Comparison of ENCODE assay signal across 11 mouse cellular contexts in genomic region chr4:128709061-128709780, GRCm38 (mm10). TPM values are rescaled to one million over a fixed set of nuclear protein-coding genes. Genes with fewer than 3 reads are reported as not detected.
DNase-seq lines count a peak whose midpoint lies in the region; ATAC-seq lines count a peak whose summit lies in the region.
"Had no signal": no experiment of that assay in that cellular context is flagged by ENCODE, and none has a peak within 500 bp of the region (broad histone marks: within the 10 kb centered on the region; RNA-seq: fewer than 3 reads in every experiment).

No protein-coding gene starts in this region.

- no peaks in the 10 kb centered on the region for H3K9me3 ChIP-seq in liver, embryonic 12.5 days (replicated peaks)
- no peaks in the 10 kb centered on the region for H3K9me3 ChIP-seq in forebrain, embryonic 15.5 days
- H3K9me3 ChIP-seq: megakaryocyte, embryonic 14.5 days had no signal

- H3K36me3 ChIP-seq in liver, embryonic 12.5 days, result no peaks in the 10 kb centered on the region
- H3K36me3 ChIP-seq in forebrain, embryonic 15.5 days, result 0 out of 2 replicates have a peak, but pooled peaks cover 10% of the 10 kb centered on the region

- WGBS in liver, embryonic 12.5 days (ENCODE audit: insufficient replicate concordance), result 47% methylated on average over 15 of the region's 15 CpGs
- WGBS in forebrain, embryonic 15.5 days, result 79% methylated on average over 15 of the region's 15 CpGs

- ATAC-seq in liver, embryonic 12.5 days, result peak; percentile 48
- ATAC-seq in forebrain, embryonic 15.5 days (replicated peaks), result no peak

- H3K4me2 ChIP-seq in liver, embryonic 12.5 days, result no peak overlapping the region
- H3K4me2 ChIP-seq in forebrain, embryonic 15.5 days (replicated peaks), result no peak overlapping the region

- H3K27me3 ChIP-seq in liver, embryonic 12.5 days (replicated peaks), result peaks cover 30% of the 10 kb centered on the region
- H3K27me3 ChIP-seq in forebrain, embryonic 15.5 days, result no peaks in the 10 kb centered on the region
- H3K27me3 ChIP-seq: megakaryocyte, embryonic 14.5 days had no signal

- H3K9ac ChIP-seq in liver, embryonic 12.5 days, result no peak overlapping the region
- no peak overlapping the region for H3K9ac ChIP-seq in forebrain, embryonic 15.5 days (replicated peaks)

- H3K4me1 ChIP-seq in liver, embryonic 12.5 days, result peaks cover 46% of the 10 kb centered on the region
- H3K4me1 ChIP-seq in forebrain, embryonic 15.5 days, result peaks cover 21% of the 10 kb centered on the region

- no peak overlapping the region for H3K4me3 ChIP-seq in liver, embryonic 12.5 days
- H3K4me3 ChIP-seq in forebrain, embryonic 15.5 days, result no peak overlapping the region
- H3K4me3 ChIP-seq: megakaryocyte, embryonic 14.5 days had no signal

- no peak overlapping the region for H3K27ac ChIP-seq in liver, embryonic 12.5 days
- H3K27ac ChIP-seq in forebrain, embryonic 15.5 days (replicated peaks), result no peak overlapping the region

- peak; percentile 76 for DNase-seq in cerebellum, adult 11-12 months
- no peak for DNase-seq in cerebellum, adult 8-10 months
- peak; percentile 59 to 73 for DNase-seq in spleen, postnatal 4 days (ENCODE audit: low spot score in 2 of 2)
- no peak for DNase-seq in spleen, postnatal 14 days (ENCODE audit: low spot score in 2 of 2)
- DNase-seq in heart, adult 8-10 months (ENCODE audit: low spot score), result no peak
- DNase-seq in urinary bladder, postnatal 14 days (ENCODE audit: low spot score), result no peak
- DNase-seq: kidney, postnatal 36 days; layer of hippocampus, postnatal 36 days had no signal

RNA-seq across cellular contexts. Expression of gene A3galt2, which starts 45.9 kb away (rescaled TPM):
- polyA plus RNA-seq in liver, embryonic 12.5 days (2016; fragmentation: Nextera tagmentation; extraction: Ambion mirVana), result 0.04 and 0.06 TPM in 2 replicates
- total RNA-seq in heart, adult 8-10 months (2022), result under 1 TPM in 2 of 4 experiments, not detected in 2; 0.09 to 0.11 TPM
- polyA plus RNA-seq in forebrain, embryonic 15.5 days (2015; fragmentation: Nextera tagmentation; extraction: Ambion mirVana), result 0.45 and 0.61 TPM in 2 replicates

RNA-seq across cellular contexts. Expression of gene Phc2, which starts 54.7 kb away (rescaled TPM):
- 30.9 and 33.2 TPM in 2 replicates for polyA plus RNA-seq in liver, embryonic 12.5 days (2016; fragmentation: Nextera tagmentation; extraction: Ambion mirVana)
- total RNA-seq in heart, adult 8-10 months (2022), result 10 to 100 TPM; 26.8 to 38.7 (median 30.2) TPM
- polyA plus RNA-seq in forebrain, embryonic 15.5 days (2015; fragmentation: Nextera tagmentation; extraction: Ambion mirVana), result 88.3 and 102 TPM in 2 replicates

Comparison
In these comparisons a context has a peak if more than half of its experiments do, and no peak if none do; other contexts are left out.
1. DNase-seq: peak in cerebellum, adult 11-12 months (single experiment) and spleen, postnatal 4 days (2 of 2); none in cerebellum, adult 8-10 months (single experiment), spleen, postnatal 14 days (0 of 2), heart, adult 8-10 months (single experiment) and urinary bladder, postnatal 14 days (single experiment).